24 mouse cellular contexts compared by ENCODE assay signal in genomic region chr5:45874284-45875030, GRCm38 (mm10).
"Had no signal": no experiment of that assay in that cellular context is flagged by ENCODE, and none has a peak within 500 bp of the region (broad histone marks: within the 10 kb centered on the region; RNA-seq: fewer than 3 reads in every experiment).

No protein-coding gene starts in this region.

- H3K9me3 ChIP-seq: heart, embryonic 10.5 days; heart, embryonic 12.5 days; hindbrain, embryonic 13.5 days; hindbrain, embryonic 15.5 days; kidney, embryonic 15.5 days; limb, embryonic 10.5 days; limb, embryonic 12.5 days; liver, embryonic 13.5 days; liver, embryonic 15.5 days had no signal

- H3K36me3 ChIP-seq: heart, embryonic 10.5 days; heart, embryonic 12.5 days; hindbrain, embryonic 13.5 days; hindbrain, embryonic 15.5 days; kidney, embryonic 15.5 days; limb, embryonic 10.5 days; limb, embryonic 12.5 days; liver, embryonic 13.5 days; liver, embryonic 15.5 days had no signal

- DNase-seq: gastrocnemius, adult 2 months; gastrocnemius, postnatal 10 days; gastrocnemius, postnatal 25 days; heart, adult 18-20 months; heart, postnatal 10 days; kidney, adult 11 months; kidney, adult 2 months; kidney, adult 9 months; kidney, postnatal 14 days; kidney, postnatal 36 days; liver; liver, embryonic 13.5 days had no signal

- H3K4me2 ChIP-seq: heart, embryonic 12.5 days; hindbrain, embryonic 13.5 days; hindbrain, embryonic 15.5 days; kidney, embryonic 15.5 days; limb, embryonic 12.5 days; liver, embryonic 11.5 days; liver, embryonic 13.5 days; liver, embryonic 15.5 days had no signal

- ATAC-seq: hindbrain, postnatal 0 days had no signal

- H3K4me3 ChIP-seq: gastrocnemius, adult 2 months; heart, embryonic 10.5 days; heart, embryonic 12.5 days; hindbrain, embryonic 13.5 days; hindbrain, embryonic 15.5 days; kidney, embryonic 15.5 days; left cerebral cortex, adult 2 months; limb, embryonic 10.5 days; limb, embryonic 12.5 days; liver, embryonic 13.5 days; liver, embryonic 15.5 days had no signal

- H3K27me3 ChIP-seq: heart, embryonic 12.5 days; hindbrain, embryonic 13.5 days; hindbrain, embryonic 15.5 days; kidney, embryonic 15.5 days; limb, embryonic 12.5 days; liver, embryonic 13.5 days; liver, embryonic 15.5 days had no signal

- H3K4me1 ChIP-seq: heart, embryonic 10.5 days; heart, embryonic 12.5 days; hindbrain, embryonic 13.5 days; hindbrain, embryonic 15.5 days; kidney, embryonic 15.5 days; limb, embryonic 10.5 days; limb, embryonic 12.5 days; liver, embryonic 13.5 days; liver, embryonic 15.5 days had no signal

- H3K9ac ChIP-seq: heart, embryonic 12.5 days; hindbrain, embryonic 13.5 days; hindbrain, embryonic 15.5 days; kidney, embryonic 15.5 days; limb, embryonic 12.5 days; liver, embryonic 13.5 days; liver, embryonic 15.5 days had no signal

- H3K27ac ChIP-seq: gastrocnemius, adult 2 months; heart, embryonic 10.5 days; hindbrain, embryonic 13.5 days; hindbrain, embryonic 15.5 days; hindbrain, postnatal 0 days; kidney, embryonic 15.5 days; kidney, postnatal 0 days; left cerebral cortex, adult 2 months; limb, embryonic 10.5 days; limb, embryonic 12.5 days; liver, embryonic 13.5 days; liver, embryonic 15.5 days had no signal
